Mouse (Mus musculus) brain, adult 10 weeks (tissue): ENCODE results near the gene Gnmt. TPM values are rescaled to one million over a fixed set of nuclear protein-coding genes. Genes with fewer than 3 reads are reported as not detected.

ENCODE experiments used
- polyA plus RNA-seq: library from polyadenylated mRNA; stranded (reverse); fragments of 350-450 nt; fragmentation: Illumina TruSeq; extraction: RNeasy Lipid Tissue Mini Kit (QIAGEN cat#74804); gene quantifications from one replicate; pipeline ENCODE4 v1.2.3, GENCODE M21; 2015; ENCODE audit warnings: low read depth, low replicate concordance

Gene Gnmt
- 1.3 TPM for polyA plus RNA-seq

GRCm38 (mm10) chr17:46728904-46729318, at the start of gene Gnmt:
TSS of gene Gnmt (minus strand) at chr17:46729168.

DNA sequence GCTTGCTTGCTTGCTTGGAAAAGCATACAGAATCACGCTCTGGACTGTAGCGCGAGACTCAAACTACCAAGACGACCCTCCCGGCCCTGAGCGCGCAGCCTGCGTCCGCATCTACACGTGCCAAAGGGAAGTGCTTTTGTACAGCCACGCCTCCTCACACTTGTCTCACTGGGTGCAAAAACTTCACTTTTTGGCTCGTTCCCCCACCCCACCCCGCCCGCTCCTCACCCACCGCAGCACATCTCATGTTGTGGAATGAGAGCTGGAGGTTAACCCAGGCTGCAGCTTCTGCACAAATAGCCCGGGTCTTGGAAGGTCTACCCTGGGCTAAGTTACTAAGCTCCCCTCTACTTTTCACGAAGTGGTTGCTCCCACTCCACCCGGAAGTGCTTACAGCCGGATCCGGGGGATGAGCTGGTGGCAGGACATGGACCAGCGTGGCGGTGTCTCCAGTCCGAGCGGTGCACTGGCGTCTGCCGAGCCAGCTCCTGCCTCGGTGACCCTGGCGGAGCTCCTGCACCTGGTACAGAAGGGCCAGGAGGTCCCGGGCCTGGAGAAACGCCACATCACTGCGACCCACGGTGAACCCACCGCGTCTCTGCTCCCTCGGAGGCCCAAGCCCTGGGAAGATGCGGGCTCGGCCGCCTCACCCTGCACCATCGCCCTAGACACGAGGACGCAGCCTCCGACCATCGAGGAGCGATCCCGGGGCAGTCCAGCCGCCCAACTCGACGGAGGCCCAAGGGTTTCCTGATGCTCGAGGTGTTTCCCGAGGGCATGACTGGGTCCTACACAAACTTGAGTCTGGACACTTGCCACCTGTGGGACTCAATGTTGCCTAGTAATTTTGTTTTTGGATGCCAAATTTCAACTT, 43.7 kb upstream of the Gnmt start, which contains the start of gene 2310039H08Rik:
Gene 2310039H08Rik (plus strand): TSS at position 232 of the 874 bp plus-strand sequence.

DNA sequence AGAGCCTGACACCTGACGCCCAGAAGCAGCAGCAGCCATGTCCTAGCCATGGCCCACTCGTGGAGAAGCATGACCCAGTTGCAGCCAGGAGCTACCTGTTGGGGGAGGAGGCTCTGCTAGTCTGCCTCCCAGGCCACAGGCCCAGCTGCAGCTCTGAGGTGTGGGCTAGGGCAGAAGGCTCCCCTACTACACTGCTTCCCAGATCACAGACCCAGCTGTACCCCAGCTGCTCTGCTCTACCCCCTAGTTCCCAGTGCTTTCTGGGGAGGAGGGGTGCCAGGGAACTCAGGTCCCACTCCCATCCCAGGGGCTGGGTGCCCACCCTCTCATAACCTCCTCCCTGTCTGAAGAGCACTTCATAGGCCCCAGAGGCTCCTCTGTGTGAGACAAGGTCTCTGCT, 34.6 kb upstream of the Gnmt start, which contains the start of gene Ptcra:
Gene Ptcra (minus strand): TSS at position 169 of the 400 bp plus-strand sequence.

GRCm38 (mm10) chr17:46751794-46752556, 23.0 kb upstream of the Gnmt start, which contains the start of gene Cnpy3:
TSS of gene Cnpy3 (minus strand) at chr17:46752214.

DNA sequence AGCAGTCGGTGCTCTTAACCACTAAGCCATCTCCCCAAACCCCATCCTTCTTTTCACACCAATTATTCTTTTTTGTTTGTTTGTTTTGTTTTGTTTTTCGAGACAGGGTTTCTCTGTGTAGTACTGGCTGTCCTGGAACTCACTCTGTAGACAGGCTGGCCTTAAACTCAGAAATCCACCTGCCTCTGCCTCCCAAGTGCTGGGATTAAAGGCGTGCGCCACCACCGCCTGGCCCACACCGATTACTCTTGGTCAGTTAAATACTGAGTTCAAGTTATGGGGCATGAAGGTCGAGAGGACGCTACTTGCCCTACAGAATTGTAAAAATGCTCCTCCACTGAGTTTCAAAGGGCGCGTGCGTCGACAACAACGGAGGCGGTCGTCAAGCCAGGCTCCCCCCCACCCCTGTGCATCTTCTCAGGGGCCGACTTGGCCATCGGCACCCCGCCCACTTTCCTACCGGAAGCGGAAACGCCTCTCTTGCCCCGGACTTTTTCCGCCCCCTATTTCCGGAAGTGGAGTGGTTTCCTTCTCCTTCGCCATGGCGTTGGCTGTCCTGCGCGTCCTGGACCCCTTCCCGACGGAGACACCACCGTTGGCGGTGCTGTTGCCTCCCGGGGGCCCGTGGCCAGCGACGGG, 17.9 kb downstream of the Gnmt start, which contains the start of gene Pex6:
Gene Pex6 (plus strand): TSS at position 505 of the 639 bp plus-strand sequence.

DNA sequence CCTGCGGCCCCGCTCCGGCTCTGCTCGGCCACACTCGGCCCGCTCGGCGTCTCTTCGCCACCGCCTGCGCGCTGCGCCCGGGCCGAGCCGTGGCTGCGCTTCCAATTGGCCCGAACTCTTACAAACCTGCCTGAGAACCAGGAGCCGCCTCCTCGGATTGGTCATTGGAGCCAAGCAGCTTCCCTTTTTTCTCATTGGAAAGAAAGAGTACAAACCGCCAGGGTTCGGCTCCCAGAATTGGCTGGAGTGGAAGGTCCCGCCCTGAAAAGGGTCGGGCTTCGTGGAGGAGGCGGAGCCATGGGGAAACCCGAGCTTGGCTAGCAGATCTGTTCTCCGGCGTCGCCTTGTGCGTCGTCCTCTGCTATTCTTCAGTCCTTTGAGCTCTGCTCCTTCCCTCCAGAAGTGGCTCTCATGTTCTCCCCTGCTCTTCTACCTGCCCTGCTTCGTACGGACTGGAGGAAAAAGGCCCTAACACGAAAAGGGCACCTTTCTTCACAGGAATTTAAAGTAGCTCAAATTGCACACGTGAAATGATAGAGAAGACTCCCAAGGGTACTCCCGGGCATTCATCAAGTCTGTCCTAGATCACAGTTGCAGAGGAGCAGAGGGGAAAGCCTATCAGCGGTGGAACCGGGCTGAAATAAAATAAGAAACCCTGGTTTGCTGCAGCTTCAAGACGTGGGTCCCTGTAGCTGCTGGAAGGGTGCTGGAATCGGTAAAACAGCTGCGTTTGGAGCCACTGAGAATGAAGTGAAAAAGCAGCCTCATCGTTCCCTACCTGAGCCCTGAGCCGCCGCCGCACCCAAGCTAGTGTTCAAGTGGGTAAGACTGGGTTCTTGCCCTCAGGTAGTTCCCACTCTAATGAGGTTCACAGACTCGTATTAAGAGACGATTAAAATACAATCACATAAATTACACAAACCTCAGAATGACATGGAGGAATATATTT, 23.8 kb downstream of the Gnmt start, which contains the start of gene Ppp2r5d:
Gene Ppp2r5d (minus strand): TSS at position 225 of the 949 bp plus-strand sequence.

GRCm38 (mm10) chr17:46680760-46681373, 48.1 kb downstream of the Gnmt start, which contains the start of gene Klhdc3:
TSS of gene Klhdc3 (minus strand) at chr17:46680914.

GRCm38 (mm10) chr17:46678416-46678815, 50.6 kb downstream of the Gnmt start, which contains the start of gene Mea1:
TSS of gene Mea1 (plus strand) at chr17:46678793.

Other genes starting within 250 kb of the Gnmt start
- 47.4 TPM for gene Ttbk1, start 241.5 kb downstream of the Gnmt start, polyA plus RNA-seq
- gene Dnph1, start 232.5 kb downstream of the Gnmt start, polyA plus RNA-seq: 5.6 TPM
- gene Cul9, start 182.8 kb downstream of the Gnmt start, polyA plus RNA-seq: 29.7 TPM
- 37.9 TPM for gene Srf, start 173.0 kb downstream of the Gnmt start, polyA plus RNA-seq
- gene Ptk7, start 99.7 kb downstream of the Gnmt start, polyA plus RNA-seq: 6.1 TPM
- 21.9 TPM for gene Klc4, start 83.1 kb downstream of the Gnmt start, polyA plus RNA-seq
- 64.3 TPM for gene Mrpl2, start 82.9 kb downstream of the Gnmt start, polyA plus RNA-seq
- 18.4 TPM for gene Cul7, start 78.8 kb downstream of the Gnmt start, polyA plus RNA-seq
- 24.6 TPM for gene Rrp36, start 54.8 kb downstream of the Gnmt start, polyA plus RNA-seq
- gene Mea1, start 50.4 kb downstream of the Gnmt start, polyA plus RNA-seq: 213 TPM
- 176 TPM for gene Klhdc3, start 48.3 kb downstream of the Gnmt start, polyA plus RNA-seq
- 84.0 TPM for gene Ppp2r5d, start 24.1 kb downstream of the Gnmt start, polyA plus RNA-seq
- gene Pex6, start 17.7 kb downstream of the Gnmt start, polyA plus RNA-seq: 31.4 TPM
- gene Cnpy3, start 23.0 kb upstream of the Gnmt start, polyA plus RNA-seq: 57.9 TPM
- gene Ptcra, start 34.5 kb upstream of the Gnmt start, polyA plus RNA-seq: 0.37 TPM
- gene 2310039H08Rik, start 43.5 kb upstream of the Gnmt start, polyA plus RNA-seq: 9.0 TPM
- gene Rpl7l1, start 53.5 kb upstream of the Gnmt start, polyA plus RNA-seq: 70.6 TPM
- gene Bicral, start 129.3 kb upstream of the Gnmt start, polyA plus RNA-seq: 27.6 TPM
- 22.1 TPM for gene Tbcc, start 161.5 kb upstream of the Gnmt start, polyA plus RNA-seq
- gene Prph2, start 181.3 kb upstream of the Gnmt start, polyA plus RNA-seq: not detected